Mouse (Mus musculus): ENCODE measurements around the gene Nudt9.

Gene Nudt9

DNA sequence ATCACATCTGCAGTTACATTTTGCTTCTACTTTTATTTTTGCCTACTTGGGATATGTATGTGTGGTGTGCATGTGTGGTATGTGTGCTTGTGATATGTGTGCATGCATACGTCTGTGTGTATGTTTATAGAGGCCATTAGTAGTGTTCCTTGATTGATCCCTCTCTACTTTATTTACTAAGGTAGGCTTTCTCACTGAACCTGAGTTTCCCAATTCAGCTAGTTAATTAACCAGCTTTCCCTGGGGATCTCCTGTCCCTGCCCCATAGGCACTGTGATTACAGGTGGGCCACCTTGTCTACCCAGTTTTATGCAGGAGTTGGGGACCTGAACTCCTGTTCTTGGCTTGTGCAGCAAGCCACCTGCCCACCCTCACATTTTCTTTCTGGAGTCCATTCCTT lies 9.4 kb upstream of the Nudt9 start:
- no peak for DNase-seq (ENCODE audit: low spot score in 2 of 2)

DNA sequence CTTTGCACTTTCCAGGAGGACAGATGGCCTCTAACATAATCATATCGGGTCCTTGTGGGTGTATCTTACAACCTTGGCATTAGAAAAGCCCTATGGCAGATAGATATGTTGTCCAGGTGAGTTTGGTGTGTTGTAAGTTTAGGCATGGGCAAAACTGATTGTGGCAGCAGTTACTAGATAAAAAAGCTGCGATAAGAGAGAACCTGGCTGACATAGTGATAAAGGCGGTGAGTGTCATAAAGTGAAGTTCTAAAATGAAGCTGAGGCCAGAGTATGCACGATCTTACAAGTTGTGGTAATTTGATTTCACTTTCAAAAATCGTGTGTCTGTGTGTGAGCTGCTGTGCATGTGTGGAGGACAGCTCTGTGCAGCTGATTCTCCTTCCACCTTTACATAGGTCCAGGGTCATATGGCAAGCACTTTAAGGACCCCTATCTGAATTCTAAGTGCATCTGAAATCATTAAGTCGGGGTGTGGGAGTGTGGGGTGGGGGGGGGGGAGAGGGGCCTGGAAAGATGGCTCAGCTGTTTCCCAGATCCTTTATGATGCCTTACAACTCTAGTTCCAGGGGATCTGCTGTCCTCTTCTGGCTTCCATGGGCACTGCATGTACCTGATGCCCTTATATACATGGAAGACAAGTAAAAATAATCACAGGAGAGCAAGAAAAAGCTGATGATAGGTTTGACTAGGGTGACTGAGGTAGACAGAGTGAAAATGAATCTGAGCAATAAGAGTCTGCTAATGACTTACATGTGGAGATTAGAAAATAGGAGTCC lies 6.8 kb upstream of the Nudt9 start:
- no peak for DNase-seq (ENCODE audit: low spot score in 2 of 2)

DNA sequence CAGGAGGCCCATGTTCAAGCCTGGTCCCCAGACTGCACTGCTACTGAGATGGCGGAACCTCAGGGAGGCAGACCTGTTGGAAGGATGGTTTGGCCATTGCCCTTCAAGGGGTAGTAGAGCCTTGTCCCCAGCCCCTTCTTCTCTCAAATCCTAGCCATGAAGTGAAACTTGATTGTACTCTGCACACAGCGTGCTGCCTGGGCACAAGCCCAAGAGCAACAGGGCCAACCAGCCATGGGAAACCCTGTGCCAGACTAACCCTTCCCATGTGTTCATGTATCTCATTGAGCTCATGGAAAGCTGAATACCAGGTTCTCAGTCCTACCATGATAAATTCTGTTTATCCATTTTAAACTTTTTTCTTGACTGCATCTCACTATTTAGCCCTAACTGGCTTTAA lies 3.2 kb upstream of the Nudt9 start:
- DNase-seq (ENCODE audit: low spot score in 2 of 2) = no peak

DNA sequence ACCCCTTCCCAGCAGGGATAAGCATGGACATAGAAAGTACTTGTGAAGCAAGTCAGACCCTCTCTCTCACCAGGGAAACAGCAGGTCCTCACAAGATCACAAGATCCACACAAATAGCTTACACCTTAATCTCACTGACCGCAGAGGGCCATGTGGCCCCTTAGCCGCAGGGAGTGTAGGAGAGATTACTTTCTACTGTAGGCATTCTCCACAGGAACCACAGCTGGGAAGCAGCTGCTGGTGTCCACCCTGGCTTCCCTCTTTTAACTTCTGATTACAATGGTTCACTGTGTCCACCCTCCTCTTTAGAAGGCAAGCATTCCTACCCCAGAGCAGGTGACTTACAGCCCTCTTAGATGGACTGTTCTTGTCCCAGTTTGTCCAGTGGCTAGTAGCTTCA lies 2.4 kb upstream of the Nudt9 start:
- DNase-seq (ENCODE audit: low spot score in 2 of 2) = no peak

DNA sequence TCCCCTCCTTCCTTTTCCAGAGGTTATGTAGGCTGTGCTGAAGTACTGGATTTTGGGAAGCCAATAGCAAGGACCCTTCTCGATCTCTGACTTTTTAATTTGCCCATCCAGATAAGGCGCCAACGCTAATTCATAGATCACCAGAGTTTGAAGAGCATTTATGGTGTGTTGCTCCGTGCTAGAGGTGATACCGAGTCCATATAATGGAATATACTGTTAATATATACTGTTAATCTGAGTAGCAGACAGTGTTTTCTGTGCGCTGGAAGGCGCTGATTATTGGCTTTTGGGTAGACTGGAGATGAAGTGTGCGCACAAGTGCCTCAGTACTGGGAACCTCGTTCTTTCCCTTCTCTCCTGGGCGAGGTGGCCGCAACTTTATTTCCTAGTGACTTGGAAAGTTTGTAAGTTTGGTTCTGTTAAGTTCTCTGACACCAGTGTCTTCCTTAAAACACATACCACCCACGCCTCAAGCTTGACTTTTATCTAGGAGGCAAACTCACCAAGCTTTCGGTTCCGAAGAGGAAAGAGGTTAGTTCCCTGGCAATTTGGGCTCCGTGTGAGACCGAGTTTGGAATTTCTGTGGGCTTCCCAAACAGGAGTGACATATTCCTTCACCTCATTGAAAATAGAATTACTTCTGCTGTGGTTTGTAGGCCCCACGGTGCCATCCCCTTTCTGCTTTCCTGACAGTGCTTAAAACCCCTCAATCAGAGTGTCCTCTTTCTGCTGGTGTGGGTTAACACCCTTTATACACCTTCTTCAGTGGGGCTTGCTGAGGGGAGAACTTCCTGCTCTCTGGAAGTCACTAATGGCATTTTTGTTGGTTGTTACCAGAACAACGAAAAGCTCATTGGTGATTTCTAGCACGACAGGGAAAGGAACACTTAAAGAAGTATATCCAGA lies 1.3 kb downstream of the Nudt9 start:
- no peak for DNase-seq (ENCODE audit: low spot score in 2 of 2)

DNA sequence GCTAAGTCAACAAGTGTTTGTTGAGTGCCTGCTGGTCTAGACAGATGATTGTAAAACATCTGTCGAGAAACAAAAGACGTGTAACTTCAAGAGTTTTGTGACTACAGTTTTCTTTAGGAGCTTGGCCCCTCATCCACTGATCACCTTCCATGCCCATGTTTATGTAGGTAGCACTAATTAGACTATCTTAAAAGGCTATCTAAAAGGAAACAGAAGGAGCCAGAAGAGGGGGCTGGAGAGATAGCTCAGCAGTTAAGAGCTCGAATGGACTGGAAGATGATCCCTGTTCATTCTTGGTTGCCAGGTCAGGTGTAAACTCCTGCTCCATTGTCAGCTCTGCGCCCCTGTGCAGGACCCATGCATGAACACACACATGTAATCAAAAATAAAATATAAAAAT lies 2.0 kb downstream of the Nudt9 start:
- no peak for DNase-seq (ENCODE audit: low spot score in 2 of 2)

DNA sequence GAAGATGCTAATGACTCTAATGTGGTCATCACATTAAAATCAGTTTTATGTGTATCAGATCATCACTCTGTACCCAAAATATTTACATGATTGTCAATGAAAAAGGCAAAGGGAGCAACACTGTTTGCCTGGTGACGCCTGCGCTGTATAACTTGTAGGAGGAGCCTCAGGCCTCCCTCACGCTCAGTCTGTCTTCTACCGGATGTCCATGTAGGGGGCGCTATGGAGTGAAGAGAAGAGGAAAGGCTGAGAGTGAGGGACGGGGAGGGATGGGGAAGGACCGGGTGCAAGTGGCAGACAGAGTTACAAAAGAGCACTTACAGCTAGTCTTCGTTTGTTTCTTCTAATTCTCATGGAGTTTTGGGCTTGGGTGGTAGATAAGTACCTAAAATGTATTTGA lies 6.8 kb downstream of the Nudt9 start:
- no peak for DNase-seq (ENCODE audit: low spot score in 2 of 2)

DNA sequence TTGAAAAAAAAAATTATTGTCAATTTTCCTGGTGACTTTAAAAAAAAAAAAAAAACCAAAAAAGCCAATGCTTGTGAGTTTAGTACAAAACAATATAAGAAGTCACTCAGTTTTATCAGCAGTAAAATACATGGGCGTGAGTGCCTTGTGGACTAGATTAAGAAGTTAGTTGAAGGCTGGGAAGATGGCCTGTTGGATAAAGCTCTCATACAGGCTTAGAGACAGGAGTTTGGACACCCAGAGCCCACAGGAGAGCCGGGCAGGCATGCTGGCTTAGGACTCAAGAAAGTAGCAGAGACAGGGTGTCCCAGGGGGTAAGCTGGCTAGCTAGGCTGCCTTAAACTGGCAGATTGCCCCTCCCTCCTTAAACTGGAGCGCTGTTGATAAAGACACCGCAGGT lies 8.8 kb downstream of the Nudt9 start:
- DNase-seq (ENCODE audit: low spot score in 2 of 2) = no peak

DNA sequence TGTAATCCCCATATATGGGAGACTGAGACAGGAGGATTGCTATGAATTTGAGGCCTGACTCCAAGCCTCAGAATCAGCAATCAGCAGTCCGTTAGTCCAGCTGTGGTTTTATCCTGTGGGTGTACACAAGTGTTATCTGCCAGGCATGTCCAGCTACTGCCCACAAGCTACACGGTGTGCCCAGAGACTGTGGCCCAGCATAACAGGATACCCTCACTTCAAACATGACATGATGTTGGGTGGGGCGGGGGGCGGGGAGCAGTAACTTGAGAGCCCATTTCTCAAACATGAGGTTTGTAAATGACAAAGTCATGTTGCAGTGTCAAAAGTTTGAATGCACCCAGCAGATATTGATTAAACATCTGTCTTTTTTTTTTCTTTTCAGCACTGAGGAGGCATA lies 9.7 kb downstream of the Nudt9 start:
- DNase-seq (ENCODE audit: low spot score in 2 of 2) = no peak

DNA sequence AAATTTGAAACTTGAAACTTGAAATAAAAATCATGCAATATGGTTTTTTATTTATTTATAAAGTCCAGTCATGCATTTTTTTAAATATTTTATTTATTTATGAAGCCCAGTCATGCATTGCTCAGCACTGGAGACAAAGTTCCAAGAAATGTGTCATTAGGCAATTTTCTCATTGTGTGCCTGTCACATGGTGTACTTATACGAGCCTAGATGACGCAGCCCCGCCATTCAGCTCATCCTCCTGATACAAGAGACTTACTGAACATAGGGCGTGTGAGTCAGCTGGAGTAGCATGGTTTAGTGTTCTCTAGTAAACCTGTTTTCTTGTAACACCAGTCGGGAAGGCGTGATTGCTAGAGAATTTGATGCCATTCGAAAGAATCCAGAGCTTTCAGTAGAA lies 10.2 kb downstream of the Nudt9 start:
- DNase-seq (ENCODE audit: low spot score in 2 of 2) = no peak

DNA sequence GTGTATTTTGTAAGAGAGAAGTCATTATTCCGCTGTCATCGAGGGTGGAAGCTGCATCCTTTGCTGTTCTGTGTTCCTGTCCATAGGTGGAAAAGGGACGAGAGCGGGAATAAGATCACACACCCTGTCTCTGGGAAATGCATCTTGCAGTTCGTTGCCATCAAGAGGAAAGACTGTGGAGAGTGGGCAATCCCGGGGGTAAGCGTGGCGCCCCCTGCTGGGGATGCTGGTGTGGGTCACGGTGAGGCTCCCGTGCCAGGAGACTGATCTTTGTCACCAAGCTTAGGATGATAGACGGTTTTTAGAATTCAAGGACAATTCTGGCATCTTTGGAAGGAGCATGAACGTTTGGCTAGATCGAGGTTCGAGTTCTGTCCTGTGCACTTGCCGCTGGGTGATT lies 11.9 kb downstream of the Nudt9 start:
- no peak for DNase-seq (ENCODE audit: low spot score in 2 of 2)

DNA sequence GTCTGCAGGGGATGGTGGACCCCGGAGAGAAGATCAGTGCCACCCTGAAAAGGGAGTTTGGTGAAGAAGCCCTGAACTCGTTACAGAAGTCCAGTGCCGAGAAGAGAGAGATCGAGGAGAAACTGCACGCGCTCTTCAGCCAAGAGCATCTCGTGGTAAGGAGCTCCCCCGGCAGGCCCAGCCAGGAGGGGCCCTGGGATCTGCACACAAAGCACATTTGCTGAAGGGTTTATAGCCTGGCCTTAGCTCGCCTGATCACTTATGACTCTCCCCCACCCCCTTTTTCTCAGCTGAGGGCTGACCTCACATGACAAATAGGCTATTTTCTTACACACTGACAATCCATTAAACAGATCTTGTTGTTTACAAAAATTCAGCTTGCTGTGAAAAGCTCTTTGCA lies 13.5 kb downstream of the Nudt9 start:
- no peak for DNase-seq (ENCODE audit: low spot score in 2 of 2)

DNA sequence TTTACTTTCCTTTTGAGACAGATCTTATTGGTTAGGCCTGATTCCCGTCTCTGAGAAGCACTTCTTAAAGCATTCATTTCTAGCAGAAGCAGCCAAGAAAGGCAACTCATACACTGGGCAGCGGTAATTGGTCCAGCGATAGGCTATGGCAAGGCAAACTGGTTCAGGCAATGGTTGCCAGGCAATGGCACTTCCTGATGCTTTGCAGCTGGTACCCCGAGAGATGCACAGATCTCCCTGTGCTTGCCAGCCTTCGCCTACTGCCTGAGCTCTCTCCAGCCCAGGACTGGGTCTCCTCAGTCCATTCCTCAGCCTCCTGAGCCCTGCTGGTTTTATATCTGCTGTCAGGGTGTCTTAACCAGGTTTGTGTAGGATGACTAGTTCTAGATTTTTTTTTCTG lies 14.3 kb downstream of the Nudt9 start:
- no peak for DNase-seq (ENCODE audit: low spot score in 2 of 2)

DNA sequence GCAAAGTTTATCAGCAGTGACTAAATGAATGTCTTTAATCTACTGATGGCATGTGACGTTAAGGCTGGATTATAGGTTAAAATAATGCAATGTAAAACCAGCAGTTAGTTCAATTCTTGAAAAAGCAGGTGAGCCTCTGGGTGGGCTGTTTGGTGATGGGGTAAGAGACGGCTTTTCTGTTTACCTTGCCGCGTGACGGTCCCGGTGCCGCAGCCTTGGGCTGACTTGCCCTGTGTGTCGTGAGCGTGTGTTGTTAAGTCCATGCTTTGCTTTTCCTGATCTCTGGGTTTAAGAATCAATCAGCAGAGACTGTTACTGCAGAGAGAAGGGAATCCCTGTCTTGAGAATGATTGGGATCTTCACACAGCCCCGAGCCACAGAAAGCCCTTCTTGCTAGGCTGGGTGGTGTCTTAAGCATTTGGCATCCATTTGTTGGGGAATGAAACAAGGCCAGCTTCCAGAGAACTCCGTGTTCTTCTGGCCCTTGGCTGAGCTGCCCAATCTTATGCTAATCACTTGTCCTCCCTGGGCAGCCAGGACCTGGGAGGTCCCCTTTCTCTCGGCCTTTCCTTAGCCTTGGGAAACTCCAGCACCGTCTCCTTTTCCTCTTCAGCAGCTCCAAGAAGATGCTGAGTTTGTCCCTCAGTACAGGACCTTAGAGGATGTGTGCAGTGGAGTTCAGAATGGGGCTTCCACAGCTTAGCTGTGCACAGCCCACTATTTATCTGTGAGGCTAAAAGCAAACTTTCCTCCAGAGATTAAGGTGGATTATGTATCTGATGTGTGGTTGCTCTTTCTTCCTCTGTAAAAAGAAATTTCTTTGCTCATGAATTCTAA lies 16.0 kb downstream of the Nudt9 start:
- no peak for DNase-seq (ENCODE audit: low spot score in 2 of 2)

DNA sequence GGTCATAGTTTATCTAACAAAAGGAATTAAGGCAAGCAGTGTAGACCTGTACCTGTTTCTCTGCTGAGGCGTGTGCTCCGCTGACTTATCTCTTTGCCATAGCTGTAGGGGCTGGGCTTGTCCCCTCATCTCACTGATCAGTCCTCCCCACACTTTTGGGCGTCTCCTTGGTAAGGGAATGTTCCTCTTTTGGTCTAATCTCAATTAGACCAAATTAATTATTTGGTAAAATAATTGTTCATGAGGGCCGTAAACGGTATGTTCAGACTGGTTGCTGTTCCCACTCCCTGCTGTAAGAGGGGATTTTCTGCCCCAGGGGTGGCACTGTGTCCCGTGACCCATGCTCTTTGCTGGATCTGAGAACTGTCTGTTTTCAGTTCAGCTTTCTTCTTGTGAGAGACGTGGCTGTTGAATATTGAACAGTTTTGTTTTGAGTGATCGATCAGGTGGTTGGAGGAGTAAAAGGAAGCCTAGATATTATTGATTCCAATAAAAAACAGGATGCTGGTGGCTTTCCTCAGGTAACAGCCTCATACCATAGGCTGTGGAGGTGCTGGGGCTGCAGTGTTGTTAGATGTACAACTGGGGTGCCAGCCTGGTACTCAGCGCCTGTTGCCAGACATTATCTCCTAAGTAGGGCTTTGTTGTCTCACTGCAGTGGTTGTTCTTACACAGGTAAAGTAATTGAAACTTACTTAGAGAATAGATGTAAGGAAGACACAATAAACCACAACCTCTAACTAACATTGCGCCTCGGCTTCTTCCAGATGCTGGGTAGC lies 16.9 kb downstream of the Nudt9 start:
- no peak for DNase-seq (ENCODE audit: low spot score in 2 of 2)

DNA sequence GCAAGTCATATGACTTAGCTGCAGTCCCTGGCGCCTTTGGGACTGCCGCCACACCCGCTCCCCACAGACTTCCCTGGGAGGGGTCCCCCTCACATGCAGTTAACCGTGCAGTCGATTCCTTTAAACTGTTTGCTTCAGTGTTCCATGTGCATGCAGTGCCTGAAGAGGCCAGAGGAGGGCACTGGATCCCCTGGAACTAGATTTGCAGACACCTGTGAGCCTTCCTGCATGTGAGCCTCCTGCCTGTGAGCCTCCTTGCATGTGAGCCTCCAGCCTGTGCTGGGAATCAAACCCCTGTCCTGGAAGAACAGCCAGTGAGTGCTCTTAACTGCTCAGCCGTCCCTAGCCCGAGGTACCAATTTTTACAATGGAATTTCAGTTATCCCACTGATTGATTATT lies 22.6 kb downstream of the Nudt9 start:
- no peak for DNase-seq (ENCODE audit: low spot score in 2 of 2)

DNA sequence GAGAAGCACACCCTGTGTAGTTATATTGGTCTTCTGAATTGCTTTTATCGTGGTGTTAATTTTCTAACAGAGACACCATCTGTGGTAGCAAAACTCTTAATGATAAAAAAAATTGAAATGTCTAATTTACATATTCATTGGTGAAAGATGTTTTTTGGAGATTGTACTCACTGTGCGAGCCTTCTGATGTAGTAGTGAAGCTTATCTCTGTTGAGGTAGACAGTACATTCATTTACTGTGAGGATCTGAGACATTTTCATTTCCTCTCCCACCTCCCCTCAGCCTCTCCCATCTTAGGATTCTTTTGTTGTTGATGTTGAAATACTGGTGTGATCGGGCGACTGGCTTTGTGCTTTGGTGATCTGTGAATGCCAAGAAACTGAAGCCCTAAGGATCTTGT lies 24.9 kb downstream of the Nudt9 start:
- DNase-seq (ENCODE audit: low spot score in 2 of 2) = no peak

DNA sequence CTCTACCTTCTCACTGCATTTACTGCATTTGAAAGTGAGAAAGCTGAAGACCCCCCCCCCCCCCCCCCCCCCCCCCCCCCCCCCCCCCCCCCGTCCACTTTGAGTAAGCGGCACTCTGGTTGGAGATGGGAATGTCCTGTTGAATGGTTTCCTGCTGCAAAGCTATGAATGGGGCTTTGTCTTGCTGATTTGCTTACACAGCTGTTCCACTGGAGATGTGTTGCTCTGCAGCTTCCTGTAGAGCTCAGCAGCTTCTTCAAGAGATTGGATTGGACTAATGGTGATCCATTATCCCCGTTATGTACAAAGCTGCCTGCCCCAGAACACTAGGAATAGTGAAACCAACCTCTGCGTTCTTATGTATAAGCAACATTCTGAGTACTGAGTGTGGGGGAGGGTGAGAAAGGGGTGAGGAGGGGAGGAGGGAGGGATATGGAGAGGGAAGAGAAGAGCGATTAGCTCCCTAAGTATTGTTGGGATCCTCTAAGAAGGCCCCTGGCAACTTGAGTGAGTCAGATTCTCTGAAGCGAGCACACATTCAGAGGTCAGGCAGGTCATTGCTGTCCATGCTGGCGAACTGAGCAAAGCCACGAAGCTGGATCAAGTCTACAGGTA lies 26.3 kb downstream of the Nudt9 start:
- DNase-seq (ENCODE audit: low spot score in 2 of 2) = no peak

DNA sequence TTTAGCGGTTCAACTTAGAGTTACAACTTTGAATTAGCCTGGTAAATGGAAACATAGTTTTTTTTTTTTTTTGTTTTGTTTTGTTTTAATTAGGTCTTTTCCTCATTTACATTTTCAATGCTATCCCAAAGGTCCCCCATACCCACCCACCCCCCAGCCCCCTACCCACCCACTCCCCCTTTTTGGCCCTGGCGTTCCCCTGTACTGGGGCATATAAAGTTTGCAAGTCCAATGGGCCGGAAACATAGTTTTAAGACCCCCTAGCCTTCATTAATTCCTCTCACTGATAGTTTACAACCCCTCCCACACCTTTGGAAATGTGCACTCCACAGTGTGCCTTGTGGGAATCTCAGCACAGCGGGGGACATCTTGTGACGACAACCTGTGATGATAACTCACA lies 27.5 kb downstream of the Nudt9 start:
- DNase-seq (ENCODE audit: low spot score in 2 of 2) = no peak

DNA sequence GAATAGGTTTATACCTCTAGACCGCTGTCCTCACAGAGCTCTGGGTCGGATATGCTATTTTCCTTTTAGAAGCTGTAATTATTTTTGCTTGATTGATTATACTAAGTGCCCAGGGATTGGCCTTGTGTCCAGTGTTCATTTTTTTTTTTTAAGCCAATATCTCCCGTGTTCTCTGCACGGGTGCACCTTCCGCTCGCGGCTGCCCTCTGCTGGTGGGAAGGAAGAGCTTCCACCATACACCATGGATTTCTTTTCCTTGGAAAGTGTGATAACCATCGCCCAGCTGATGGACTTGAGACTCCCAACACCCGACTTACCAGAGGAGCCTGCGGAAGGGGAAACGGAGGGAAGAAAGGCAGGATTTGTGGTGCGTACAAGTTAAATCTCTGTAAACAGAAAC lies 28.3 kb downstream of the Nudt9 start:
- peak in 1 of 2 experiments; percentile 57 for DNase-seq (ENCODE audit: low spot score in 2 of 2)

DNA sequence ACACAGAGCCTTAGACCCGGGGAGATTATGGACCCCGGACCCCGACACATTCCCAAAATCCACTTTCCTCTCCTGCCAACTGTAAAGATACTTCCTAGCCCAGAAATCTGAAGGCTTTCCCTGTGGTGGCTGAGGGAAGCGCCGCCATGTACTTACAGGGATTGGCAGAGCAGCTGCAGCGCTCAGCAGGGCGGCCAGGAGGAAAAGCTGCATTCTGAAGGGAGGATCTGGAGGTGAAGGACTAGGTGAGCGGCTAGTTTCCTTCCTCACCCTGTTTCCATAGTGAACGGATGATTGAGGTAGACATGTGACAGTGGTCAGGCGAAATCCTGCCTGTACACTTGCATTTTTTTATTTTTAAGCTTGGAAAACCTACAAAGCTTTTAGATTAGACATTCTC lies 30.3 kb downstream of the Nudt9 start:
- no peak for DNase-seq (ENCODE audit: low spot score in 2 of 2)
